Mouse (Mus musculus) E14TG2a.4 (cell line): ENCODE measurements around the gene Inpp5e.

Source experiments
- CTCF ChIP-seq: conservative IDR thresholded peaks from 2 replicates; pipeline ENCODE4 v1.5.1; 2014; ENCODE audit warnings: low read length
- NANOG ChIP-seq: IDR thresholded peaks from 2 replicates; pipeline ENCODE4 v1.6.1; 2014; ENCODE audit warnings: borderline replicate concordance, low read length, mixed read lengths

- no peak for TF ChIP-seq CTCF
- no peak for TF ChIP-seq NANOG
Measured at GRCm38 (mm10) chr2:26368572-26368971, 40.4 kb downstream of the Inpp5e start.
